Mouse (Mus musculus) heart, embryonic 13.5 days (tissue): Measurements from ENCODE around the gene Zfp839. TPM values are rescaled to one million over a fixed set of nuclear protein-coding genes. Genes with fewer than 3 reads are reported as not detected.

ENCODE experiments used
- ATAC-seq: fragments of 200-750 bp; cut with Nextera tagmentation; 2 replicates; pipeline ENCODE4 v1.8.0; 2017; ENCODE audit warnings: moderate TSS enrichment; ENCODE audit not compliant: insufficient number of reproducible peaks, low FRiP score, low TSS enrichment; ENCODE audit errors: extremely low read depth
- H3K27ac ChIP-seq: fragments of 300-500 bp; sonication (generic); replicated peaks from 2 replicates; pipeline ENCODE4 v1.5.1; 2015; ENCODE audit warnings: moderate library complexity, mild to moderate bottlenecking, inconsistent platforms
- H3K27me3 ChIP-seq: fragments of 300-500 bp; sonication (generic); replicated peaks from 2 replicates; pipeline ENCODE4 v1.6.1; 2015; ENCODE audit warnings: mild to moderate bottlenecking, inconsistent platforms
- H3K36me3 ChIP-seq: fragments of 300-500 bp; sonication (generic); 2 replicates; pipeline ENCODE4 v1.6.1; 2015; ENCODE audit warnings: mild to moderate bottlenecking, inconsistent platforms
- H3K4me1 ChIP-seq: fragments of 300-500 bp; sonication (generic); 2 replicates; pipeline ENCODE4 v1.6.1; 2015; ENCODE audit warnings: inconsistent platforms
- H3K4me2 ChIP-seq: fragments of 300-500 bp; sonication (generic); 2 replicates; pipeline ENCODE4 v1.6.1; 2015; ENCODE audit warnings: inconsistent platforms, mild to moderate bottlenecking, moderate library complexity
- H3K4me3 ChIP-seq: fragments of 300-500 bp; sonication (generic); 2 replicates; pipeline ENCODE4 v1.5.1; 2015; ENCODE audit warnings: moderate library complexity, mild to moderate bottlenecking, inconsistent platforms
- H3K9ac ChIP-seq: fragments of 300-500 bp; sonication (generic); 2 replicates; pipeline ENCODE4 v1.6.1; 2015; ENCODE audit warnings: inconsistent platforms, mild to moderate bottlenecking, moderate library complexity
- H3K9me3 ChIP-seq: fragments of 300-500 bp; sonication (generic); 2 replicates; pipeline ENCODE4 v1.6.1; 2016; ENCODE audit warnings: inconsistent platforms
- WGBS: fragments of 180-500 bp; shearing (Covaris S2); methylation state at CpG from one replicate; pipeline ENCODE4 v1.1.7; 2015; ENCODE audit warnings: mixed read lengths; 5-methylcytosine and 5-hydroxymethylcytosine counted together
- polyA plus RNA-seq: library from polyadenylated mRNA; unstranded; fragments of >200 nt; fragmentation: Nextera tagmentation; extraction: Ambion mirVana; gene quantifications from 2 replicates; pipeline ENCODE4 v1.2.1, GENCODE M21; 2015

The Zfp839 gene
- polyA plus RNA-seq, 1 experiment from 2014 or later = 4.1 TPM

DNA sequence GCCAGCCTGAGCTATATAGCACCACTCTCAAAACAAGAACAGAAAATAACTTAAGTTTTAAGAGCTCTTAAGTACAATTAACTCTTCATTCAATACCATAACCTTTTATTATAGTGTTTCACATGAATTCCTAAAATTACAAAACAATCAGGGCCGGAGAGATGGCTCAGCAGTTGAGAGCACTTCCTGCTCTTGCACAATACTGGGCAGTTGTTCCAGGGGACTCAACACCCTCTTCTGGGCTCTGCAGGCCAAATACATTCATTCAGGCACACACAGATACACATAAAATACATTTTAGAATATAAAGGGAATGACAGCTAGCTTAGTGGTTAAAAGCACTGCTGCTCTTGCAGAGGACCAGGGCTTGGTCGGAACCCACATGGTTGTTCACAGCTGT, 33.2 kb upstream of the Zfp839 start:
- no peaks in the 10 kb centered on the region for H3K4me1 ChIP-seq
- H3K4me3 ChIP-seq = no peak overlapping the region
- no peak overlapping the region for H3K9ac ChIP-seq
- no peaks in the 10 kb centered on the region for H3K9me3 ChIP-seq
- ATAC-seq = no peak
- WGBS = 94% methylated on average over 2 of the region's 2 CpGs
- H3K4me2 ChIP-seq = no peak overlapping the region
- peaks cover 2% of the 10 kb centered on the region; the same call in 1 of the 2 replicates for H3K36me3 ChIP-seq
- no peaks in the 10 kb centered on the region for H3K27me3 ChIP-seq
- H3K27ac ChIP-seq = no peak overlapping the region

DNA sequence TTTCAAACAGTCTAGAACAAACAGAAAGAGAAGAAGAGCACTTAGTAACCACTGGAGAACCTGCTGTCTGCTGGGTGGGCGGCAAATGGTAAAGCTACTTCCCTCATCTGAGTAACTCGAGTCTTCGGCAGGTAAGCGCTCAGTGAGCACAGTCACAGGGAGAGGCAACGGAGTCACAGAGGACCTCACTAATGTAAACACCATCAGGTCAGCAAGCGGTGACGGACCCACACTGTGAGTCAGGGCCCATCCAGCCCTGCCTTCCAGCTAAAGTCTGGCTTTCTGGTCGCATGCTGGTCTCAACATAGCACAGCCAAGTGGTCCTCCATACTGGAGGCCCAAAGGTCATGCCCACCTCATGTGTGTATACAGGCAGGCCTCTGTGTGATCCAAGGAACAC, 30.7 kb upstream of the Zfp839 start:
- Histone ChIP-seq H3K4me2 (no peak overlapping the region), H3K36me3 (no peaks in the 10 kb centered on the region), H3K9me3 (no peaks in the 10 kb centered on the region), H3K4me1 (no peaks in the 10 kb centered on the region), H3K4me3 (no peak overlapping the region), H3K27ac (no peak overlapping the region), H3K27me3 (no peaks in the 10 kb centered on the region), H3K9ac (no peak overlapping the region)
- WGBS = 72% methylated on average over 8 of the region's 8 CpGs
- no peak for ATAC-seq

DNA sequence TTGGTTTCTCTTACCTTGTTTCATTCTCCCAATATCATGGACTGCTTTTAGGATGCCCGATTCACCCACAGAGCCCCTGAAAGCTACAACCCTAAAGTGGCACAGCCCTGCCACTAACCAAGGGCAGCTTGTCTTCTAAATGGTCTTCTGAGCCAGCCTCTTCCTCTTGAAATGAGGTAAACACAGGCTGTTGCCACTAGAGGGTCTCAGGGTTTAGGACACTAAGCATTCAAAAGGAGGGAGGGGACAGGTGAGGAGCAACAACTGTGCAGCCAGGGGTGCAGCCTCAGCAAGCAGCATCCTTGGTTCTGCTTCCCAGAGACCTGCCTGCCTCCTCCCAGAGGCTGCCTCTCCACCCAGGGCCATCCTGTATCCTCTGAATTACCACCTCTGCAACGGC, 28.3 kb upstream of the Zfp839 start:
- no peak for ATAC-seq
- Histone ChIP-seq H3K4me3 (no peak overlapping the region), H3K27ac (no peak overlapping the region), H3K36me3 (no peaks in the 10 kb centered on the region), H3K9ac (no peak overlapping the region), H3K9me3 (no peaks in the 10 kb centered on the region), H3K4me1 (no peaks in the 10 kb centered on the region), H3K27me3 (no peaks in the 10 kb centered on the region), H3K4me2 (no peak overlapping the region)
- WGBS = 81% methylated on average over 2 of the region's 2 CpGs

DNA sequence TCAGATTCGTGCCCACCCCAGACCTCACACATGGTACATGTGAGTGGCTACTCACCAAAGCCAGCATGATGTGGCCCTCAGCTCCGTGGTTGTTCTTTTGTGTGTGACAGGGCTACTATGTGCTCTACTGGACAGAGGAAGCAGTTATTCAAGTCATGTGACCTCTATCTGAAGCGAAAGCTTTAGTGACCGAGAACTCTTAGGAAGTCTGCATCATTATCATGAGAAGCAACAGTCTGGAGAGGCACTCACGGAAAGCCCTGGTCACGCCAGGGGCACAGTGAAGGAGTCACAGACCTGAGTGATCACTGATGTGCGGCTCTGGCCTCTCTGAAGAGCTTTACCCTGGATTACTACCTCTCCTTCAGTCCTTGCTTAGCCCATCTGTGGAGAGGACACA, 27.7 kb upstream of the Zfp839 start:
- Histone ChIP-seq H3K4me1 (no peaks in the 10 kb centered on the region), H3K4me2 (no peak overlapping the region), H3K27me3 (no peaks in the 10 kb centered on the region), H3K4me3 (no peak overlapping the region), H3K9ac (no peak overlapping the region), H3K36me3 (no peaks in the 10 kb centered on the region), H3K27ac (no peak overlapping the region), H3K9me3 (no peaks in the 10 kb centered on the region)
- WGBS = 68% methylated on average over 7 of the region's 7 CpGs
- no peak for ATAC-seq

DNA sequence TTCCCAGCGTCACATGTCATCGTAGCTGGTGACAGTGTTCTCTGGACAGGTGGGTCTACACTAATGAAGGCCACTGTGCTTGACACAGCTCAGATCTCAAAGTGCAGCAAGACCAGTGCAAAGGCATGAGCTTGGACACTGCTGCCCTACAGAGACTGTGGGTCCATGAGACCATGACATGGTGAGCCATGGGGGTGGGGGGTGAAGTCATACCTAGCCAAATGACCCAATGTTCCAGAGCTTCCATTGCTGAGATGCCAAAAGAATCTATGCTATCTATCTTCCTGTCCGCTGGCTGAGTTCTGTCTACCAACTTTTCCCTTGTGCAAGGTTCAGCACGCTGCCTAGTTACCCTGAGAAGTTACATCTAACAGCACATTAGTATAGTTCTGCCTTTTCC, 21.1 kb upstream of the Zfp839 start:
- H3K9ac ChIP-seq = no peak overlapping the region
- no peaks in the 10 kb centered on the region for H3K4me1 ChIP-seq
- H3K27ac ChIP-seq = no peak overlapping the region
- H3K4me2 ChIP-seq = no peak overlapping the region
- no peak for ATAC-seq
- no peaks in the 10 kb centered on the region for H3K9me3 ChIP-seq
- no peak overlapping the region for H3K4me3 ChIP-seq
- H3K27me3 ChIP-seq = no peaks in the 10 kb centered on the region
- H3K36me3 ChIP-seq = no peaks in the 10 kb centered on the region
- WGBS = 92% methylated on average over 4 of the region's 4 CpGs

DNA sequence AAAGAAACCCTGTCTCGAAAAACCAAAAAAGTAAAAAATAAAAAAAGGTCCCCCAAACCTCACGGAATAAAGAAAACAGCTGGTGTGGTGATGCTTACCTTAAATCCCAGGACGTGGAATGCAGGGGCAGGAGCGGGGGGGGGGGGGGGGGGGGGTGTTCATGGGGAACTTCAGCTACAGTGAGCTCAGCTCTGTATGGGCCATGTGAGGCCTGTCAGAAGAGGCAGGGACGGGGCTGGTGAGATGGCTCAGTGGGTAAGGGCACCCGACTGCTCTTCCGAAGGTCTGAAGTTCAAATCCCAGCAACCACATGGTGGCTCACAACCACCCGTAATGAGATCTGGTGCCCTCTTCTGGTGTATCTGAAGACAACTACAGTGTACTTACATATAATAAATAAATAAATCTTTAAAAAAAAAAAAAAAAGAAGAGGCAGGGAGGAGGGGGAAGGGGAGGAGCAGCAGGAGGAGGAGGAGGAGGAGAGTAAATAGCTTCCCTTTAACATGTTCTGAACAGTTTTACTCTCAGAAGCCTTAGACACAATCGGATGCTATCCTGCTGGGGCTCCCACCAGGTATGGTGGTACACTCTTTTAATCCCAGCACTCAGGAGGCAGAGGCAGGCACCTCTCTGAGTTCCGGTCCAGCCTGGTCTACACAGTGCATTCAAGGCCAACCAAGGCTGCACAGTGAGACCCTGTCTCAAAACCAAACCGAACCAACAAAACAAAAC, 19.6 kb upstream of the Zfp839 start:
- no peak overlapping the region for H3K9ac ChIP-seq
- no peak for ATAC-seq
- no peaks in the 10 kb centered on the region for H3K27me3 ChIP-seq
- H3K27ac ChIP-seq = no peak overlapping the region
- no peaks in the 10 kb centered on the region for H3K36me3 ChIP-seq
- no peak overlapping the region for H3K4me2 ChIP-seq
- WGBS = 76% methylated on average over 10 of the region's 11 CpGs
- no peaks in the 10 kb centered on the region for H3K4me1 ChIP-seq
- H3K4me3 ChIP-seq = no peak overlapping the region
- H3K9me3 ChIP-seq = no peaks in the 10 kb centered on the region

DNA sequence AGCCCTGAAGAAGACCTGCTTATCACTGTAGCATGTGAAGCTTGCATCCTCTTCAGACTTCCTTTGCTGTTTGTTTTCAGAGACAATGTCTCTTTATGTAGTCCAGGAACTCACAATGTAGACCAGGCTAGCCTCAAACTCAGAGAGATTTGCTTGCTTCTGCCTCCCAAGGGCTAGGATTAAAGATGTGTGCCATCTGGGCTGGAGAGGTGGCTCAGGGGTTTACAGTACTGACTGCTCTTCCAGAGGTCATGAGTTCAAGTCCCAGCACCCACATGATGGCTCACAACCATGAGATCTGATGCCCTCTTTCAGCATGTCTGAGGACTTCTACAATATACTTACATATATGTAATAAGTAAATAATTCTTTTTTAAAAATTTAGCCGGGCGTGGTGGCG, 14.9 kb upstream of the Zfp839 start:
- Histone ChIP-seq H3K36me3 (no peaks in the 10 kb centered on the region), H3K9me3 (no peaks in the 10 kb centered on the region), H3K4me1 (peaks cover 17% of the 10 kb centered on the region), H3K27me3 (no peaks in the 10 kb centered on the region), H3K27ac (no peak overlapping the region), H3K4me2 (no peak overlapping the region), H3K4me3 (no peak overlapping the region), H3K9ac (no peak overlapping the region)
- no peak for ATAC-seq
- WGBS = 92% methylated on average over 3 of the region's 3 CpGs

DNA sequence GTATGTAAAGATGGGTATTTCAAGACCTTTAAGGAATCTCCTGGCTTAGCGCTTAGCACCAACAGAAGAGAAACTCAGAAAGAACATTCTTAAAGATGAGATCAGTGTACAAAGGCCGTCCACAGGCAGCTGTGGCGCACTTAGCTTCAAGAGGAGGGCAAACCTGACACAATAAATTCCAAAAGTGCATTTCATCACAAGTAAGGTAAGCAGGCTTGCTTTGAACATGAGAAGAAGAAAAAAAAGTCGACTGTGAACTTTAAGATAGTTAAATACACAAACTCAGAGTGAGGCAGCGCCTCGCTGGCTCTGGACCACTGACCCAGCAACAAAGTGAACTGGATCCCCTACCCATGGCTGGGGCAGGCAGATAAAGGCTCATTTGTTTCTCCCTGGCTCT, 13.3 kb upstream of the Zfp839 start:
- Histone ChIP-seq H3K9ac (peak overlapping the region; percentile 61), H3K4me3 (no peak overlapping the region), H3K4me1 (peaks cover 18% of the 10 kb centered on the region), H3K36me3 (no peaks in the 10 kb centered on the region), H3K27ac (peak overlapping the region; percentile 62), H3K4me2 (peak overlapping the region; percentile 34; the same call in 1 of the 2 replicates), H3K27me3 (no peaks in the 10 kb centered on the region), H3K9me3 (no peaks in the 10 kb centered on the region)
- 41% methylated on average over 6 of the region's 6 CpGs for WGBS
- no peak for ATAC-seq

DNA sequence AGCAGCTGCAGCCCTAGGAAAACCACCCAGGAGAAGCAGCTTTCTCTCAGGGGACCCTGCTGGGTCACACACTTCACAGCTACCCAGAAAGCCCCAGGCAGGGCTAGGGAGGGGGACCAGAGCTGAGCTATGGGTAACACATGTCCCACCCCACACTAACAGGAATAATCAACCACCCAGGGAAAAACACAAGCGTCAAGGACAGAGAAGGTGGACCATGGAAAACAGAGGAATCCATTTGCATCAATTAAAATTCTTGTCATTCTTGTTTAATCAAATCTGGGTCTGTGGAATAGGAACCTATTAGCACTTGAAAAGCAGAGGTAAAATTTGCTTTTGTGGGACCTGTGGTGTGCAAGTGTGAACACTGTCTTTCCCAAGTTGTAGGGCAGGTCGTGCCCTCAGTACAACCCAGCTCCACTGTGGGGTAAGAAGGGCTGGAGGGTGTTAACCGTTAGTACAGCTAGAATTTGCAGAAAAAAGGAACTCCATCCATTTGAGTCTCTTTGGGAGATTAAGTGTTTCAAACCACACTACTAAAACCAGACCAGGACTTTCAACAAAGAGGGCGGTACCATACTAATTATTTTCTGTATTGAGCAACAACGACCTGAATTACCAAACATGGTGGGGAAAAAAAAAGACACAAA, 12.7 kb upstream of the Zfp839 start:
- H3K27me3 ChIP-seq = no peaks in the 10 kb centered on the region
- peak overlapping the region; percentile 34; the same call in 1 of the 2 replicates for H3K4me2 ChIP-seq
- H3K4me3 ChIP-seq = no peak overlapping the region
- 39% methylated on average over 5 of the region's 5 CpGs for WGBS
- no peaks in the 10 kb centered on the region for H3K9me3 ChIP-seq
- H3K27ac ChIP-seq = peak overlapping the region; percentile 62
- peak overlapping the region; percentile 61 for H3K9ac ChIP-seq
- ATAC-seq = no peak
- H3K4me1 ChIP-seq = peaks cover 18% of the 10 kb centered on the region
- H3K36me3 ChIP-seq = no peaks in the 10 kb centered on the region

DNA sequence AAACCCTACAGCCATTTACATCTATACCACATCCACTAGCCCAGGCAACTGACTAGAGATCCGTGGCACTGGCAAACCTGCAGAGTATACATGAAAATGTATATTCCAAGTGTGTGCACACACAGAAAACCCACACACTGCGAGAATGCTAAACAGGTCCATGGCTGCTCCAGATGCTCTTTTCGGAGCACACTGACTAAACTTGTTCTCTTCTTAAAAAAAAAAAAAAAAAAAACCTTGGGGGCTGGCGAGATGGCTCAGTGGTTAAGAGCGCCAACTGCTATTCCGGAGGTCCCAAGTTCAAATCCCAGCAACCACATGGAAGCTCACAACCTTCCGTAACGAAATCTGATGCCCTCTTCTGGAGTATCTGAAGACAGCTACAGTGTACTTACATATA, 12.2 kb upstream of the Zfp839 start:
- WGBS = 87% methylated on average over 8 of the region's 8 CpGs
- Histone ChIP-seq H3K4me2 (no peak overlapping the region), H3K9me3 (no peaks in the 10 kb centered on the region), H3K4me3 (no peak overlapping the region), H3K4me1 (peaks cover 18% of the 10 kb centered on the region), H3K27ac (0 out of 2 replicates have a peak overlapping the region, but pooled peaks have one; percentile 62), H3K36me3 (no peaks in the 10 kb centered on the region), H3K9ac (no peak overlapping the region), H3K27me3 (no peaks in the 10 kb centered on the region)
- no peak for ATAC-seq

DNA sequence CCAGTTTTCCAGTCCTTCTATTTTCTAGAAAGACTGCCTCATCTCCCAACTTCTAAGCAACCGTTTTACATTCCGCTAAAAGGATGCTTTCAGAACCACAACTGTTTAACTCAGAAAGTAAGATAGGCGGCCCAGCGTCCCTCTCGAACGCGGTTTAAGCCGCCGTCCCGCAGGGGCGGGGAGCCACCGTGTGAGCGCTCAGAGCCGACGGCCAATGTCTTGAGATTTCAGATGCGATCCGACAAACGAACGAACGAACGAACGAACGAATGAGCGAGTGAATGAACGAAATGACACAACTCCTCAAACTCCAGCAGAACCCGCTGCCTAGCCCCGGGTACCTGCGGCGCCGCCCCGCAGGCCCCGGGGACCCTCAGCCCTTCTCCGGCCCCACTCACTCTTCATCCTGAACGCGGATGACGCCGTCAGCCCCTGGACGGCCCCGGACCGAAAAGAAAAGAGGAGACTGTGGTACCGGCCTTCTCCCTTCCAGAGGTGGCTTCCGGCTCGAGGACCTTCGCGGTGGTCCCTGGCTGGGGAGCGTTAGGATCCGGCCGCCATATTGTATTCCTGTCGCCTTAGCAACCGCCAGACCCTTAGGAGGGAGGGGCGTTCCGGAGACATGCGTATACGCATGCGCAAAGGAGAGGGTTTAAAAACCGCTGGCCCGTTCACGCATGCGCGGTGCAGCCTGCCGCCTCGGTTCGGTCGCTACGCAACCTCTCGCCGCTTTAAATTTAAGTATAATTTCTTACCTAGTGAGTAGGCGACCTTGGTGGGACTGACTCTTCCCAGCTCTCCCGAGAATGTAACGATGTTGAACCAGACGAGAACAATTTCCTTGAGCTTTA, 9.5 kb upstream of the Zfp839 start, which contains the start of gene Mok:
Gene Mok (minus strand): TSS at position 592 of the 851 bp plus-strand sequence.
- Histone ChIP-seq H3K36me3 (no peaks in the 10 kb centered on the region), H3K4me1 (peaks cover 27% of the 10 kb centered on the region), H3K27ac (no peak within 1 kb of the TSS), H3K9me3 (no peaks in the 10 kb centered on the region), H3K27me3 (no peaks in the 10 kb centered on the region), H3K4me2 (peak within 1 kb of the TSS; percentile 79), H3K4me3 (peak within 1 kb of the TSS; percentile 76), H3K9ac (peak within 1 kb of the TSS; percentile 86)
- peak; percentile 44 for ATAC-seq
- under 1% methylated on average over 71 of the region's 71 CpGs for WGBS
